Mouse (Mus musculus): ENCODE measurements around the gene Pou2f2.

The Pou2f2 gene

DNA sequence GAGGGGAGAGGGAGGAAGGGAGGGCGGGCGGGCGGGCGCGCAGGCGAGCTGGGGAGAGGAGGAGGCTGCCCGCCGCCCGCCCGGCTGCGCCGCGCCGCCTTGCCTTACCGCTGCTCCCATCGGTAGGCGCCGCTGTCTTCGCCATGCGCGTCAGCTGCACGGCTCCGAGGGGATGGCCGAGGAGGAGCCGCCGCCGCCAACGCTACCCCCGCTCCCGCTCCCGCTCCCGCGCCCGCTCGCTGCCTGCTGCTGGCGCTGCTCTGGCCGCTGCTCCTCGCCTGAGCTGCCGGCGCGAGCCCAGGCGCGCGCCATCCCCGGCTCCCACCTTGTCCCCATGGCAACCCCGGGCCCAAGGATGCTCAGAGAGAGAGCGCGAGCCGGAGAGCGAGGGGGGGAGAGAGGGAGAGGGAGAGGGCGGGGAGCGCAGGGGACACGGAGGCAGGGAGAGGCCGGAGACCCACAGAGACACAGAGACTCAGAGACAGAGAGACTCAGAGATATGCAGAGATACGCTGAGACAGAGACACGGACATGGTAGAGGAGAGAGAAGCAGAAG lies at the start of gene Pou2f2:
TSS of gene Pou2f2 (minus strand) at position 121 of the 556 bp plus-strand sequence.
- peak; percentile 91 for DNase-seq (ENCODE audit: low read depth, low spot score)

DNA sequence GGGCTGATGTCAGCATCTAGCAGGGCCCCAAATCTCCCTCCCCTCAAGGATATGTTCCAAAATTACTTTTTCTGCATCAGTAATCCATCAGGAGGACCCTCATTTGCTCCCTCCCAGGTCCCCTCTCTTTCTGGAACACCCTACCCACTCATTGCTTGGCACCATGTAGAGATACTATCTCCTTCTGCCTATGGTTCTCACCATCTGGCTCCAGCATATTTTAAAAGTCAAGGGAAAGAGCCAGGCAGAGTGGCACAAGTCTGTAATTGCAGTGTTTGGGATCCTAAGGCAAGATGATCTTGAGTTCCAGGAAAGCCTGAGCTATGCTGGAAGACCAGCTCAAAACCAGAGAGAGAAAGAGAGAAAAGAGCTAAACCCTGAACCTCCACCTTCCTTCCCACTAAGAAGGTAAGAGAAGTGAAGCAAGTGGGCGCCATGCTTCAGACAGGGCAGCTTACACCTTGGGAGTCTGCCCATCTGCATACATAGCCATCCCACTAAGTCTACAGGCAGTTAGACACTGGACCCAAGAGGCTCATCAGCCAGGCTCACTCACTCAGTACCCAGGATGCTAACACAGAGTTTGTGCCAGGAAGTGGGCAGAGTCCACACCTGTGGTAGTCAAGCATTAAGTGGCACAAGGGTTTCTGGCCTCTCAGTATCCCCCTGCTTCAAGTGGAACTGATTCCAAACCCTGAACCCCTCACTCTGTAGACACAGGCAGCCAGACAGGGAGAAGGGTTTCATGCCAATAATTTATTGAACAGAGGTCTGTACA lies 48.2 kb upstream of the Pou2f2 start:
- DNase-seq (ENCODE audit: low read depth, low spot score): no peak

DNA sequence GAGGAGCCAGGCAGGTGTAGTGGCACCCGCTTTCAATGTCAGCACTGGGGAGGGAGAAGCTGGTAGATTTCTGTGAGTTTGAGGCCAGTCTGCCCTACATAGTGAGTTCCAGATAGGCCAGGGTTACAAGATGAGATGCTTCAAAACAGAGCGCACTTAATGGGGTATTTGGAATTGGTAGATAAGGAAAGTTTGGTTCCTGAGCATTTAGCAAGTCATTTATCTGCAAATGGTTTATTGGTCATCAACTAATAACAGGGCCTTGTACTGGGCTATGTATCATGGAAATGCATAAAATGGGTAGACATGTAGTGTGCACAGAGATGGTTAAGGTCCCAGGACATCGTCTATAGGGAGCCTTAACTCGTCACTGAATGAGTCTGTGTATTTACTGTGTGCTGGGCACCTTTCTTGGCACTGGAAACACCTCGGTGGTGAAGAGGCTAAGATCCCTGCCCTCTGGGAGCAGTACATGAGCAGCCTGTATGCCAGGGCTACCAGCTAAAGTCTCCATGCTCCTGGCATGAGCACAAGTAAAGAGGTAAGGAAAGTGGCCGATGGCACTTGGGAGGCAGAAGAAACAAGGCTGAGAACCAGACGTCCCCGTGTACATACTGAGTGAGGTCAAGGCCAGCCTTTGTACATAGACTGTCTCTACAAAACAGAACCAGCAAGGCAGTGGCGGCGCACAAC lies 42.9 kb upstream of the Pou2f2 start:
- no peak for DNase-seq (ENCODE audit: low read depth, low spot score)

DNA sequence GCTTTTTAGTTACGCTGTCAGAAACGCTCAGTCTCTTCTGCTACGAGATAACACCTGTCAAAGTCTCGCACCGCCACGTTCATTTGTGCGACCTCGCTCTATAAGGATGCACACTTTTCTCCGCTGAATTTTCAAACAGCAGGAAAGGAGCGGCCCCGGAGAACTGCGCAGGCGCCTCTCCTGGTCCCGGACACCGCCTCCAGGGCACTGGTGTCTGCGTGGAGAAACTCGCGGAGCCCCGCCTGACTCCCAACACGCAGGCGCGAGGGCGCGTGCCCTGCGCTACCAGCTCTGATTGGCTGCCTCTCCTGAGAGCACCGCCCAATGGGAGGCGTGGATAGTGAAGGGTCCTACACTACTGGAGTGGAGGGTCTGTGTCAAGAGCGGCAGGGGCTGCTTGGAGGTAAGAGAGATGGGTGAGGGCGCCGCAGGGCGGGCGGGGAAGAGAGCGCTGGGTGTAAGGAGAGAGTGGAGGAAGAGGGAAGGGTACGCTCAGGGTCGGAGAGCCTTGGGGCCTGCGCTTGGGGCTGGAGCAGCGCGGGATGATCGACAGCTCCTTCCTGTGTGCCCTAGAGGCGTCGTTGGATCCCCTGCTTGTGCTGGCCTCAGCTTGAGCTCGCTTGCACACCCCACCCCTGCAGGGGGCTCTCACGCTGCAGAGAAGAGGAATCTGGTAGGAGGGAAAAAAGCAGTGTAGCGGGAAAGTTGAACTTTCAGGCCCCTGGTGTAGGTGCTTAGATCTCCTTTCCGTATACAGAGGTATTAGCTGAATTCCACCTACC lies 41.8 kb upstream of the Pou2f2 start, which contains the start of gene Zfp526:
TSS of gene Zfp526 (plus strand) at position 324 of the 782 bp plus-strand sequence.
- DNase-seq (ENCODE audit: low read depth, low spot score): peak; percentile 98

DNA sequence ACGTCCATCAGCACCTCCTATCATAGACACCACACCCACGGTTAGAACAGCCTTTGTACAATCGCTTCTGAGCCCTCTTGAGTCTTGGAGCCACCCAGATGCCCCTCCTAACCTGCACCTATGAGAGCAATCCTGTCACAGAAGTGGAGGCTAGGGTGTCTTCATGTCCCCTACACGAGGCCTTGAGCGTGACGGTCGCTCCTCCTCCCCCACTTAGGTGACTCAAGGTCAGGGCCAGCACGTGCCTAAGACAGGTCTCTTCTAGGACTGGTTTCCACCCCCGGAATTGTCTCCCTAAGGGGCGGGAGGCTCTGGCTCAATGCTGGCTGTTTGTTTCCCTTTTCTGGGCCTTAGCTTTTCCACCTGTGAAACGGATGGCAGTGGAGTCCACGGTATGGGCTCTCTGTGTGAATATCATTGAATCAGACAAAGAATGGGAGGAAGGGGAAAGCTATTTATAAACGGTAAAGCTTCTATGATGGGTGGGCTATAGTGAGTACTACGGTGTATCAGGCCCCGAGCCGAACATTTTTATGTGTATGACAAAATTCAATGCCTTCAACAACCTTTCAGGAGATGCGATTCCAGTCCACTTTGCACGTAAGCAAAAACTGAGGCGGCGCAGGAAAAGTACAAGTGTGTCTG lies 41.1 kb upstream of the Pou2f2 start, which contains the start of gene Dedd2:
TSS of gene Dedd2 (minus strand) at position 159 of the 645 bp plus-strand sequence.
- no peak for DNase-seq (ENCODE audit: low read depth, low spot score)

DNA sequence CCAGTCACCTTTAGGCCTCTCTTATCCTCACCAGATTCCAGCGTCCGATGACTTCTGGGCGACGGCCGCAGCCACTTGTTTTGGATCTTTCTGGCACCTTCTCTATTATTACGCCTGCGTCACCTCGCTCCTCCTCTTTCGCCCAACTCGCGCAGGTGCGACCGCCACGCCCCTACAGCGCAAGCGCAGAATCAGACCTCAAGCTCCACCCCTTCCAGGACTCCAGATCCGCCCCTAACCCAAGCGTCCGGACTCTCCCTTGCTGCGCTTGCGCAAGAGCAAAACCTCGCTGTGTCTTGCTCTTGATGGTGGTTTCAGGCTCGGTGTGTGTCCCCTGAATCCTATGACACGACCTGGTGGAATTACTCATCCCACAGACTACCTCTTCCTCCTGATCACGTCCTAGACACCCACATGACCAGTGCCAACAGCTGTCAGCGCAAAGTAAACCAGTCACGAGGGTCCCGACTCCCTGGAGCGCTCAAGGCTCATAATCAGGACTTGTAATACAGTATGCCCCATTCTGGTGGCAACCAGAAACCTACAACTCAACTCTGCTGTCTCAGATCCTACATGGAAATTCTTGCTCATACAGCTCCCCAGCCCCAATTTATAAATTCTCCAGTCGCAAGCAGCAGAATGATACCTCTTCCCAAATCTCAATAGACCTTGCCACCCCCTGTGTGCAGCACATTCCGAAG lies 40.4 kb upstream of the Pou2f2 start:
- DNase-seq (ENCODE audit: low read depth, low spot score): peak; percentile 97

DNA sequence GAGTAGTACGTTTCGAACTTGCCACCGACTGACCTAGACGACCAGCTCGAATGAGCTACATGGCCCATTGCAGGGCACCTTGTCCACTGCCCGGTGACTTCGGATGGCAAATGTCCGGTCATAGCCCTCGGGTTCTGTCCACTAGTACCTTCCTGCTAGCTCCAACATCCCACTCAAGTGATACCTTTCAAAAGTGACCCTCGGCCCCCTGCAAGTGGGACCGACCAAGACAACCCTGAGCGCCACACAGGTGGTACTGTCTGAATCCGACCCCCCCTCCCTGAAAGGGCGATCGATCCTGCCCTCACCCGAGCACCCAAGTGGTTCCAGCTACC lies 39.9 kb upstream of the Pou2f2 start:
- DNase-seq (ENCODE audit: low read depth, low spot score): peak; percentile 29

DNA sequence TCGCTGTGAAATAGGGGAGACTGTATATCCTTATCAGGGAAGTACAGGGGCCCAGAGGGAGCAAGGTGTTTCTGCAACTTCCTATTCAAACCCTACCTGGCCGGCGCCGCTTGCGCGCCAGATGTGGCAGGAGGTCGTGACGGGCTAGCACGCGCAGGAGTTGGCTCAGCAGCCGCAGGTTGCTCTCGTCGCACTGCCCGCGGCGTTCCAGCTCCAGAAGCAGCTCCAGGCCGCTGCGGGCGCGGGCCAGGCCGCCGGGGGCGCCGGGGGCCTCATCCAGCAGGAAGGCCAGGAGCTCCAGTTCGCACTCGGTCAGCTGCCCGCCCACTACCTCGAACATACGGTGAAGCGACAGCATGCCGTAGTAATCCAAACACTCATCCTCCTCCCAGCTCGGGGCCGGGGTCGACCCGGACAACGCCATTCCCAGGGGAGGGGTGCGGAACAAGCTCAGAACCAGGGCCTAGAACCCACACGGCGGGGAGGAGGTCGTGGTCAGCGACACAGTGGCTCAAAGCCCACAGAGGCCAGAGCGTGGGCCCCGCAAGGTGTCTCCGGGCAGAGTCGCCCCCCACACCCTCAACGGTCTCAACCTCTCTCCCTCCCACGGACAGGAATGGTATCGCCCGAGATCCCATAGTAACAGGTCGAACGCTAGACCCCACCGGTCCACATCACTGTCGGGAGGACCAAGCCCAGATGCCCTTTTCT lies 39.3 kb upstream of the Pou2f2 start:
- DNase-seq (ENCODE audit: low read depth, low spot score): peak; percentile 81

DNA sequence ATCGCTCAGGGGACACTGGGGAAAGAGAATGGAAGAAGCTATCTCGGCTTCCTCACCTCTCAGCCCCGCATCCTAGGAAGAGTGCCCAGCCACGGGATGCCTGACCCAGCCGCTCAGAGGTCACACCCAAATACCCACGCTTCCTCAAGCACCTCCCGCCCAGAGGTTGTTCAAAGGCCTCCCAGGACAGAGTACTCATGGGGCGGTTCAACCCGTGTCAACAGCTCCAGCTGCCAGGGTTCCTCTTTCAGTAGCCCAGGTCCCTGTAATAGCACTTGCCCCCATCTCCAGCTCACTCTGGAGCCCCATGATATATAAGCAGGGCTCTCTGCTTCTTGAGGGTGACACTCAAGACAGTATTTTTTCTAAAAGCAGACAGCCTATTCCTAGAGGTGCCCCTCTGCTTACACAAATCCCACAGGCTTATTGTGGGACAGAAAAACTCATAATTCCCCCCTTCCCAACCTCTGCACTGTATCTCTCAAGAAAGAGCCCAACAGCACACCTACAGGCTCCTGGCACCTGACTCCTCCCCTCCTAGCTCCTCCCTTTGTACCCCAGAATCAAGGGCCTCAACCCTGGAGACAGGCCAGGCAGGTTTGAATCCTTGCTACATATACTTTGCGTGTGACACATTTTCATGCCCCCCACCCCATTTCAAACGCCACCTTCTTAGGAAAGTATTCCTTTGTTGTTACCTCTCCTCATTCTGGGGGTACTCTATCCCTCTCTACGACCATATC lies 38.3 kb upstream of the Pou2f2 start:
- DNase-seq (ENCODE audit: low read depth, low spot score): no peak

DNA sequence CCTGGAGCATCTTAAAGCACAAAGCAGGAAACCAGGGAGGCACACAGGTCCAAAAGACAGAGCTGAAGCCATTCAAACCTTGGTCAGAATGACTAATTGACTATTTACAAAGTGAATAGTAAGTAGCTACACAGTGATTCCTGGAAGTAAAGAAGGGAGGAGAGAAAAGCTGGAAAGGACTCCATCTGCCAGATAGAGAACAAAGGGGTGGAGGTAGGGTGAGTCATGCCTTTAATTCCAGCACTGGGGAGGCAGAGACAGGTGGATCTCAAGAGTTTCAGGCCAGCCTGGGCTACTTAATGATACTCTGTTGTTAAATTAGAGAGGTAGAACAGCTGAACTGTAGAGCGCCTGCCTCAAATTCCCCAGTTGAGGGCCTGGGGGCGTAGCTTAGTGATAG lies 34.6 kb upstream of the Pou2f2 start:
- DNase-seq (ENCODE audit: low read depth, low spot score): no peak

DNA sequence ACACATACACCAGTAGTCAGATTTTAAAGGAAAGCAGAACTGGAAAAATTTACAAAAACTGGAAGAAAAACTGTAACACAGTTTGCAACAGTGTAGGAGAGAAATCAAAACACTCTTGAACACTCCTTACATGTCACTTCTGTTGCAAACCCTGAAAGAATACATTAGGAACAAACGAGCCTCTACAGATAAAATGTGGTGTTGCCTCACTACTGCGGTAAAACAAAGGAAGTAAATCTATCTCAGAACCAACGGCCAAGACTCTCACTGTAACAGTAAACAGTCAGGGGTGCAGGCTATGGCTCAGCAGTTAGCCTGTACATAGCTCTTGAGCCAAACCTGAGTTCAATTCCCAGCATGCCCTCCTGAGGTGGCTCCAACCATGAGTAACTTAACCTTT lies 33.6 kb upstream of the Pou2f2 start:
- no peak for DNase-seq (ENCODE audit: low read depth, low spot score)

DNA sequence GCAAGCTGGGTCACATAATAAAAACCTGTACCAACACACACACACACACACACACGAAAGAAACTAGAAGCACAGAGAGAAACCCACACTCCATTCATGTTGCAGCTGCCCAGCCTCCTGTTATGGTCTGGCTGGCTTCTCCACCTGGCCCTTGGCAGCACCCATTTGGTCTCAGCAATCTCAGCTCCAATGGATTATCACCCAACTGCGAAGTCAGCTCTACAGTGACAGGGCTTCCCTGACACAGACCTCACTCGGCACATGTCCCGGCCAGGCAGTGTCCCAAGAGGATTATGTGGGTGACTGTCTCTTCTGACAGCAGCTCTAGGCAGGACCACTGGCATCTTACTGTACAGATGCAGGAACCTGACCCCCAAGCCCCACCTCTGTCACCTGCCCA lies 31.0 kb upstream of the Pou2f2 start:
- DNase-seq (ENCODE audit: low read depth, low spot score): no peak

DNA sequence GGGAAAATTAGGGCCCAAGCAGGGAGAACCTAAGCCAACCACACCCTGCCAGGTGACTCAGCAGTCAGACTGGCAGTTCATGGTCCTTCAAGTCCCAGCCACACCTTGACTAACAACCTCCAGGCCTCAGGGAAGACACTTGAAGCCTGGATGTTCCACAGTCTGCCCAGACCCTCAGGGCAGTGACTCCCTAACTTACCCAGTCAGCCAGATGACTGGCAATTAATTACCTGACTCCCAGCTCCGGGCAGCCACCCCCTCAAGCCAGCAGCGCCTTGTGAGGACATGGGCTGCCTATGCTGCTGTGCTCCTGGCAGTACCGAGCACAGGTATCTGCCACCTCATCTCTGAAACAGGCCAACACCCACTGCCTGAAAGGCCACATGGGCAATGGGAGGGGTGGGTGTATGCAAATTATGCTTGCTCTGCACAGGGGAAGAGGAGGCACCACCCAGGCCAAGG lies 29.7 kb upstream of the Pou2f2 start:
- DNase-seq (ENCODE audit: low read depth, low spot score): no peak

DNA sequence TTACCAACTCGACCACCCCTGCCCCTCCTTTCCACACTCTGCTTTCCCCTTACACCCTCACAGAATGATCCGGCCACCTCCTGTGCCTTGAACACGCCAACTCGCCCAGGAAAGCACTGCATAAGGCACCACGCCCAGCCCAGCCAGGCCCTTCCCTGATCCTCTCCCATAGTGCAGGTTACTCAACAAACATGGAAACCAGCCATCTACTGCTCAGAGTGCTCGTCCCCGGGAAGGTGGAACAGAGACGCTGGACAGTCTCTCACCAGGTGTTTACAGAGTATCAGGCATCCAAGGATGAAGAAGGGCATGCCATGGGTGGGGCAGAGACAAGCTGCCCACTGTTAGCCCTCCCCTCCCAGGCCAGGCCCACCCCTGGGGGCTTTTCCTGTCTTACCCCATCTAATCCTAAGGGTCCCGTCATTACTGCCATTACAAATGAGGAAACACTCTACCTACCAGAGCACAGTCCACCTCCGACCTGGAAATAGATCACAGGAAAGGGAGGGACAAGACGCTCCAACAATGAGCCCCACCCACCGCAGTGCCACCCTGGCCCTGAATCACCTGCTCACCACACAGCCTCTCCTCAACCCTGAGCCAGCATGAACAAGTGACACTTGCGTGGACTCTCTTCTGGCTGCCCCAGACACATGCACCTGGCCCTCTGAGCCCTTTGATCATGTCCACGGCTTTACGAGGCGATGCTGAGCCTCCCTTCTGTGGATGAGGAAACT lies 26.7 kb upstream of the Pou2f2 start:
- no peak for DNase-seq (ENCODE audit: low read depth, low spot score)

DNA sequence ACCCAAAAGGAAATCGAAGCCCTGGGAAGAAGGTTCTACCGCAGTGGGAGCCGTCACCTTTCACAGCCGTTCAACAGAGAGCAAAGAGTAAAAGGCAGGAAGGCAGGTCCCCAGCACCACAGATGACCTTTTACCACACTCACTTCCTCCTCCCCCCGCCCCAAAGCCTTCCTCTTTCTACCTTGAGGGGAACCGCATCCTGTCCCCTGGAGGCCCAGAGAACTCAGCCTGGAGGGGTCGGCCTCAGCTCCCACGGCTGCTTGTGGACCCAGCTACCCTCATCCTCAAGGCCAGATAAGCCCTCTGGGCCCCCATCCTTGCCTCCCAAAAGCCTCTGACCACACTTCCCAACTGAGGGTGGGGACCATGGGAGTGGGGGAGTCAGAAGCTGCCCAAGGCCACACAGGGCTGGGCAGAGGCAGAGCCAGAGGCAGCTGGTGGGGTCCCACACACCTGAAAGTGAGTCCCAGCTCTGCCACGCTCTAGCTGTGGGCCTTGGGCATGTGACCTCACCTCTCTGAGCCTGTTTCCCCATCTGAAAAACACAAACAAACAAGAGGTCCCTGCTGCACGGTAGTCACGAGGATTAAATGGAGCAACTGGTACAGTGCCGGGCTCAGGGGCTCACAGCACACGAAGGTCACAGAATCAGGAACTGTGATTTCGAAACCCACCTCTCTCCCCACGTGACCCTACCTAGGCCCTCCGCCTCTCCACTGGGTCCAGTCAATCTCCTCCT lies 26.0 kb upstream of the Pou2f2 start:
- DNase-seq (ENCODE audit: low read depth, low spot score): no peak

DNA sequence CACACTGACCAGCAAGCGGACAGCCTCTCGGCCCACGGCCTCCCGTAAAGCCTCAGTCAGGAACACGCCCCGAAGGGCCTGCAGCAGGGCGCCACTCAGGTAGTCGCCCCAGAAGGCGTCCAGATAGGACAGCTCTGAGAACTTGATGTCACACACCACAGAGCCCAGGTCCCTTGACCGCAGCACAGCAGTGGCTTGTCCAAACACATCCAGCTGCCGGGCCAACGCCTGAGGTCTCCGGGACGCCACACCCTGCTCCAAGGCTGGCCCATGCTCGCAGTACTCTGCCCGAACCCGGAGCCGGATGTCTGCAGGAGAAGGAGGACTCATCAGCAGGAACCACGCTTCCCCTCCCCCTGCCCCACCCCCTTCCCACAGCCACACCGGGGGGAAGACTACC lies 24.1 kb upstream of the Pou2f2 start:
- DNase-seq (ENCODE audit: low read depth, low spot score): no peak

DNA sequence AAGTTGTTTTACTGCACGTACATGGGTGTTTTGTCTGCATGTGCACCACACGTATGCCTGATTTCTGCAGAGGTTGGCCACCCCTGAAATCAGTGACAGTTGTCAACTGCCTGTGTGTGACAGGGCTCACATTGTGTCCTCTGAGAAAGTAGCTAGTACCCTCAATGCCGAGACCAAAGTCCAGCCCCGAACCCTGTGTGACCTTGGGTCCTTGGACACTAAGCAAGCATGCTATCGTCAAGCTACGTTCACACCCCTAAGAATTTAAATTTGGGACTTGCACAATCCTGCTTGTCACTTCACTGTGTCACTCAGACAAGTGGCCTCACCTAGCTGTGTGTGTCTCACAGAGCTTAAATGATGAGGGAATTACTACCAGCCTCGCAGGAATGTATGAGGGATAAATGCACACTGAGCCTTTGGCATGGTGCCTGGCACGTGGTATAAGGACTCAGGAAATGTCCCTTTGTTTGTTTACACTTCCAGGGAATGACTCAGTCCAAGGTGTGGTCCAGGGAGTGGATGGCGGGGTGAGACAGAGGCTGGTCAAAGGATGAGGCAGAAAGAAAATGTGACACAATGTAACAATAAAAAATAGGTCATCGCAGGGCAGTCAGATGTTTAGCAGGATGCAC lies 18.0 kb upstream of the Pou2f2 start:
- DNase-seq (ENCODE audit: low read depth, low spot score): no peak

DNA sequence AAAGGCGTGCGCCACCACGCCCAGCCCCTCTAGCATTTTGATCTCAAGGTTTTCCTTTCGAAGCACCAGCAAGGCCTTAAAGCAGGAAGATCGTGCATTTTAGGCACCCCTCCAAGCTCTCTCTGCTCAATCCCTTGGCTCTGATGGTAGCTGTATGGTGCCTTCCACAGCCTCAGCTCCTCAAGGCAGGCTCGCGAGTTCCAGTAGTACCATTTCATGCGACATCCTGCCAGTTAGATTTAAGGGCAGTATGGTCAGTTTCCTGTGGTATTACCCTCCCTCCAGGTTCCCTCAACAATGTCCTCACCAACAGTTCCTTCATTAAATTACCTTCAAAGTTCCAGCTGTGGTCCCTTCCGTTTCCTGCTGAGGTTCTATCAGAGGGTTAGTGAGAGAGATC lies 16.6 kb upstream of the Pou2f2 start:
- no peak for DNase-seq (ENCODE audit: low read depth, low spot score)
